Mouse (Mus musculus): Measurements from ENCODE around the gene Etv6.

GRCm38 (mm10) chr6:134291823-134292222 lies 256.3 kb downstream of the Etv6 start:
- TF ChIP-seq POLR2A (IDR thresholded peaks at IDR 0.05; ENCODE audit: insufficient read depth, low read depth, low read length), result no peak
- TF ChIP-seq CTCF (IDR thresholded peaks at IDR 0.05), result no peak

Measured in heart, adult 2 months (tissue).